Mouse (Mus musculus): ENCODE data around the gene Mrpl12.

Mrpl12 gene

GRCm38 (mm10) chr11:120538485-120538884 is 54.1 kb downstream of the Mrpl12 start:
- DNase-seq (ENCODE audit: low spot score): peak; percentile 63
